Mouse (Mus musculus) ES-E14 (cell line): ENCODE measurements at regions not wholly inside any gene's neighbourhood (a gene's known extent, or its start where the extent isn't known, plus 50 kb on each side); places are given as distances from the start of the nearest gene placed in this dataset.

ENCODE experiments used
- DNase-seq: peaks from one replicate; pipeline ENCODE4 v3.0.0-alpha.2; 2013; ENCODE audit warnings: low read depth, low spot score
- H3K27ac ChIP-seq: 2 replicates; pipeline ENCODE4 v1.5.1; 2012; ENCODE audit warnings: low read depth, mild to moderate bottlenecking, low read length, moderate library complexity, mixed read lengths; ENCODE audit not compliant: poor library complexity, insufficient read depth, severe bottlenecking
- H3K36me3 ChIP-seq: 2 replicates; pipeline ENCODE4 v1.6.1; 2012; ENCODE audit warnings: mild to moderate bottlenecking, low read length, moderate library complexity, mixed read lengths; ENCODE audit not compliant: control insufficient read depth, poor library complexity, insufficient read depth, severe bottlenecking
- H3K4me1 ChIP-seq, 2 experiments: fragments of 150-350 bp in 1 of 2; sonication (generic) in 1 of 2; 2 replicates each; pipeline ENCODE4 v1.6.1; 2012; ENCODE audit warnings: low read length in 2 of 2, mild to moderate bottlenecking in 1 of 2, mixed read lengths in 1 of 2; ENCODE audit not compliant: control insufficient read depth in 2 of 2, insufficient read depth in 2 of 2, poor library complexity in 1 of 2
- H3K4me3 ChIP-seq, 2 experiments: fragments of 150-350 bp in 1 of 2; sonication (generic) in 1 of 2; 2 replicates each; pipeline ENCODE4 v1.5.1; 2012; ENCODE audit warnings: low read length in 2 of 2, low read depth in 1 of 2, mild to moderate bottlenecking in 1 of 2, mixed read lengths in 1 of 2; ENCODE audit not compliant: insufficient read depth in 1 of 2, poor library complexity in 1 of 2, severe bottlenecking in 1 of 2
- H3K9ac ChIP-seq: 2 replicates; pipeline ENCODE4 v1.6.1; 2012; ENCODE audit warnings: low read depth, mild to moderate bottlenecking, low read length, mixed read lengths; ENCODE audit not compliant: poor library complexity, insufficient read depth, severe bottlenecking
- H3K9me3 ChIP-seq: fragments of 150-350 bp; sonication (generic); 2 replicates; pipeline ENCODE4 v1.6.1; 2012; ENCODE audit warnings: low read depth, mild to moderate bottlenecking, low read length; ENCODE audit not compliant: control insufficient read depth, insufficient read depth
- CHD2 ChIP-seq: IDR thresholded peaks from 2 replicates; pipeline ENCODE4 v1.6.1; 2014; ENCODE audit warnings: mild to moderate bottlenecking, low read depth, low read length, inconsistent platforms
- HCFC1 ChIP-seq: IDR thresholded peaks from 2 replicates; pipeline ENCODE4 v1.6.1; 2012; ENCODE audit warnings: low read length, inconsistent platforms, borderline replicate concordance; ENCODE audit not compliant: insufficient read depth
- MAFK ChIP-seq: IDR thresholded peaks from 2 replicates; pipeline ENCODE4 v1.6.1; 2014; ENCODE audit warnings: mild to moderate bottlenecking, low read depth, low read length, inconsistent platforms; ENCODE audit not compliant: insufficient read depth
- ZC3H11A ChIP-seq: IDR thresholded peaks from 2 replicates; pipeline ENCODE4 v1.6.1; 2012; ENCODE audit warnings: low read depth, mild to moderate bottlenecking, inconsistent platforms, low read length, borderline replicate concordance
- ZNF384 ChIP-seq: IDR thresholded peaks from 2 replicates; pipeline ENCODE4 v1.6.1; 2012; ENCODE audit warnings: low read depth, low read length, inconsistent platforms
- in situ Hi-C, 2 experiments: fragments of 600-800 bp; cut with MboI; formaldehyde crosslinking; loops; one replicate each; pipeline ENCODE4 v1.15.1; 2025; ENCODE audit warnings: low sequenced_read_pairs in 2 of 2, inconsistent platforms in 1 of 2; ENCODE audit not compliant: unreplicated experiment in 2 of 2

GRCm38 (mm10) chr9:47133873-47134272 is 135.3 kb downstream of the Gm4791 start:
- in situ Hi-C loops, result no loop called here
- Histone ChIP-seq H3K4me1 (no peaks in the 10 kb centered on the region), H3K9me3 (no peaks in the 10 kb centered on the region), H3K27ac (no peak overlapping the region), H3K4me3 (no peak overlapping the region), H3K9ac (no peak overlapping the region), H3K36me3 (no peaks in the 10 kb centered on the region)
- TF ChIP-seq ZNF384 (no peak), CHD2 (no peak), MAFK (no peak), HCFC1 (no peak), ZC3H11A (no peak)
- DNase-seq, result no peak

GRCm38 (mm10) chr9:47134479-47134878 is 135.9 kb downstream of the Gm4791 start:
- no peak overlapping the region for H3K9ac ChIP-seq

GRCm38 (mm10) chr9:47136641-47137040 is 138.1 kb downstream of the Gm4791 start:
- Histone ChIP-seq H3K27ac (no peak overlapping the region), H3K36me3 (no peaks in the 10 kb centered on the region), H3K4me1 (no peaks in the 10 kb centered on the region), H3K4me3 (no peak overlapping the region), H3K9me3 (no peaks in the 10 kb centered on the region), H3K9ac (no peak overlapping the region)
- in situ Hi-C loops, result no loop called here
- TF ChIP-seq ZNF384 (no peak), CHD2 (no peak), ZC3H11A (no peak), HCFC1 (no peak), MAFK (no peak)
- no peak for DNase-seq

More at GRCm38 (mm10) chr9:47134479-47134878, 135.9 kb downstream of the Gm4791 start:
- no peak for DNase-seq
- TF ChIP-seq CHD2 (no peak), HCFC1 (no peak)
- in situ Hi-C loops, result no loop called here
- Histone ChIP-seq H3K27ac (no peak overlapping the region), H3K4me1 (no peaks in the 10 kb centered on the region), H3K36me3 (no peaks in the 10 kb centered on the region), H3K9me3 (no peaks in the 10 kb centered on the region), H3K4me3 (no peak overlapping the region)

- no peak overlapping the region for H3K27ac ChIP-seq
- TF ChIP-seq MAFK (no peak), ZC3H11A (no peak), CHD2 (no peak), HCFC1 (no peak), ZNF384 (no peak)
- no peaks in the 10 kb centered on the region for H3K9me3 ChIP-seq
- no peak for DNase-seq
- in situ Hi-C loops, result no loop called here
- no peaks in the 10 kb centered on the region for H3K36me3 ChIP-seq
- H3K9ac ChIP-seq, result no peak overlapping the region
- H3K4me3 ChIP-seq, result no peak overlapping the region
- no peaks in the 10 kb centered on the region for H3K4me1 ChIP-seq
Measured at GRCm38 (mm10) chr9:47153471-47153870, 154.9 kb downstream of the Gm4791 start.

GRCm38 (mm10) chr9:47165480-47166131 is 167.1 kb downstream of the Gm4791 start:
- in situ Hi-C loops, result no loop called here
- no peak for DNase-seq

More at GRCm38 (mm10) chr9:47165480-47166131, 167.1 kb downstream of the Gm4791 start:
- Histone ChIP-seq H3K4me1 (0 out of 4 replicates have a peak, but pooled peaks cover 0 to 2% of the 10 kb centered on the region in 2 experiments), H3K9me3 (no peaks in the 10 kb centered on the region), H3K9ac (no peak overlapping the region), H3K27ac (no peak overlapping the region), H3K4me3 (no peak overlapping the region), H3K36me3 (no peaks in the 10 kb centered on the region)
- TF ChIP-seq MAFK (no peak), HCFC1 (no peak), ZNF384 (no peak), ZC3H11A (no peak), CHD2 (no peak)
